Mouse (Mus musculus) hindbrain, embryonic 16.5 days (tissue): ENCODE data around the gene Adam33. TPM values are rescaled to one million over a fixed set of nuclear protein-coding genes. Genes with fewer than 3 reads are reported as not detected.

Source experiments
- ATAC-seq: fragments of 200-750 bp; cut with Nextera tagmentation; 2 replicates; pipeline ENCODE4 v1.8.0; 2017; ENCODE audit warnings: moderate TSS enrichment, moderate library complexity
- H3K27ac ChIP-seq: fragments of 300-500 bp; sonication (generic); 2 replicates; pipeline ENCODE4 v1.5.1; 2014; ENCODE audit warnings: low read depth, mild to moderate bottlenecking, control low read depth, low read length, moderate library complexity
- H3K27me3 ChIP-seq: fragments of 300-500 bp; sonication (generic); replicated peaks from 2 replicates; pipeline ENCODE4 v1.6.1; 2014; ENCODE audit warnings: low read length; ENCODE audit not compliant: control insufficient read depth, insufficient read depth
- H3K36me3 ChIP-seq: fragments of 300-500 bp; sonication (generic); 2 replicates; pipeline ENCODE4 v1.6.1; 2014; ENCODE audit warnings: mild to moderate bottlenecking, low read length, moderate library complexity, mixed read lengths; ENCODE audit not compliant: control insufficient read depth, insufficient read depth
- H3K4me1 ChIP-seq: fragments of 300-500 bp; sonication (generic); 2 replicates; pipeline ENCODE4 v1.6.1; 2014; ENCODE audit warnings: low read depth, low read length; ENCODE audit not compliant: control insufficient read depth, insufficient read depth
- H3K4me2 ChIP-seq: fragments of 300-500 bp; sonication (generic); 2 replicates; pipeline ENCODE4 v1.6.1; 2014; ENCODE audit warnings: mild to moderate bottlenecking, low read length, control low read depth, moderate library complexity
- H3K4me3 ChIP-seq: fragments of 300-500 bp; sonication (generic); 2 replicates; pipeline ENCODE4 v1.5.1; 2014; ENCODE audit warnings: mild to moderate bottlenecking, low read length, control low read depth, moderate library complexity
- H3K9ac ChIP-seq: fragments of 300-500 bp; sonication (generic); 2 replicates; pipeline ENCODE4 v1.6.1; 2014; ENCODE audit warnings: low read depth, mild to moderate bottlenecking, control low read depth, low read length, moderate library complexity
- H3K9me3 ChIP-seq: fragments of 300-500 bp; sonication (generic); 2 replicates; pipeline ENCODE4 v1.6.1; 2014; ENCODE audit warnings: mild to moderate bottlenecking, low read length, moderate library complexity; ENCODE audit not compliant: control insufficient read depth
- WGBS: fragments of 180-500 bp; shearing (Covaris S2); extraction: QIAGEN DNeasy Blood & Tissue Kit; methylation state at CpG from one replicate; pipeline ENCODE4 v1.1.7; 2014; 5-methylcytosine and 5-hydroxymethylcytosine counted together
- polyA plus RNA-seq: library from polyadenylated mRNA; unstranded; fragments of >200 nt; fragmentation: Nextera tagmentation; extraction: Ambion mirVana; gene quantifications from 2 replicates; pipeline ENCODE4 v1.2.1, GENCODE M21; 2015

Gene Adam33
- polyA plus RNA-seq, 1 experiment from 2014 or later, result 1.6 TPM

GRCm38 (mm10) chr2:131061607-131062006 is 2.0 kb downstream of the Adam33 start:
- no peak overlapping the region for H3K9ac ChIP-seq
- no peak overlapping the region for H3K4me3 ChIP-seq
- H3K36me3 ChIP-seq, result no peaks in the 10 kb centered on the region
- no peak overlapping the region for H3K4me2 ChIP-seq
- peaks cover 7% of the 10 kb centered on the region for H3K27me3 ChIP-seq
- H3K4me1 ChIP-seq, result peaks cover 3% of the 10 kb centered on the region; the same call in 1 of the 2 replicates
- H3K9me3 ChIP-seq, result no peaks in the 10 kb centered on the region
- 70% methylated on average over 5 of the region's 5 CpGs for WGBS
- H3K27ac ChIP-seq, result no peak overlapping the region
- no peak for ATAC-seq

- H3K36me3 ChIP-seq, result no peaks in the 10 kb centered on the region
- ATAC-seq, result no peak
- peaks cover 6% of the 10 kb centered on the region for H3K4me1 ChIP-seq
- H3K27ac ChIP-seq, result no peak overlapping the region
- H3K9ac ChIP-seq, result no peak overlapping the region
- H3K27me3 ChIP-seq, result peaks cover 11% of the 10 kb centered on the region
- WGBS, result 61% methylated on average over 6 of the region's 6 CpGs
- H3K9me3 ChIP-seq, result no peaks in the 10 kb centered on the region
- no peak overlapping the region for H3K4me2 ChIP-seq
- no peak overlapping the region for H3K4me3 ChIP-seq
Measured at GRCm38 (mm10) chr2:131060784-131061183, 2.8 kb downstream of the Adam33 start.

GRCm38 (mm10) chr2:131059781-131060540 is 3.7 kb downstream of the Adam33 start:
- H3K4me2 ChIP-seq, result no peak overlapping the region
- no peaks in the 10 kb centered on the region for H3K36me3 ChIP-seq
- H3K4me3 ChIP-seq, result no peak overlapping the region
- ATAC-seq, result no peak
- 60% methylated on average over 9 of the region's 9 CpGs for WGBS
- peaks cover 10% of the 10 kb centered on the region for H3K4me1 ChIP-seq
- no peaks in the 10 kb centered on the region for H3K9me3 ChIP-seq
- H3K9ac ChIP-seq, result no peak overlapping the region
- peaks cover 19% of the 10 kb centered on the region for H3K27me3 ChIP-seq
- no peak overlapping the region for H3K27ac ChIP-seq

GRCm38 (mm10) chr2:131059377-131059776 is 4.2 kb downstream of the Adam33 start:
- WGBS, result 39% methylated on average over 1 of the region's 1 CpGs
- Histone ChIP-seq H3K4me3 (no peak overlapping the region), H3K36me3 (no peaks in the 10 kb centered on the region), H3K4me1 (peaks cover 10% of the 10 kb centered on the region), H3K4me2 (no peak overlapping the region), H3K9me3 (no peaks in the 10 kb centered on the region), H3K27ac (no peak overlapping the region), H3K9ac (no peak overlapping the region), H3K27me3 (peaks cover 23% of the 10 kb centered on the region)
- no peak for ATAC-seq

GRCm38 (mm10) chr2:131058672-131059071 is 4.9 kb downstream of the Adam33 start:
- Histone ChIP-seq H3K9me3 (no peaks in the 10 kb centered on the region), H3K4me3 (no peak overlapping the region), H3K4me2 (no peak overlapping the region), H3K27me3 (peaks cover 27% of the 10 kb centered on the region), H3K27ac (no peak overlapping the region), H3K4me1 (peaks cover 16% of the 10 kb centered on the region), H3K9ac (no peak overlapping the region), H3K36me3 (no peaks in the 10 kb centered on the region)
- ATAC-seq, result no peak
- 92% methylated on average over 8 of the region's 8 CpGs for WGBS

GRCm38 (mm10) chr2:131056191-131056590 is 7.4 kb downstream of the Adam33 start:
- H3K27ac ChIP-seq, result no peak overlapping the region
- H3K4me2 ChIP-seq, result peak overlapping the region; percentile 28
- H3K4me1 ChIP-seq, result peaks cover 15% of the 10 kb centered on the region
- peak overlapping the region; percentile 15; the same call in 1 of the 2 replicates for H3K9ac ChIP-seq
- H3K4me3 ChIP-seq, result no peak overlapping the region
- peaks cover 39% of the 10 kb centered on the region for H3K27me3 ChIP-seq
- 4% methylated on average over 10 of the region's 10 CpGs for WGBS
- peak; percentile 40; the same call in 1 of the 2 replicates for ATAC-seq
- H3K36me3 ChIP-seq, result no peaks in the 10 kb centered on the region
- H3K9me3 ChIP-seq, result no peaks in the 10 kb centered on the region

- H3K36me3 ChIP-seq, result no peaks in the 10 kb centered on the region
- H3K27me3 ChIP-seq, result peaks cover 40% of the 10 kb centered on the region
- peak overlapping the region; percentile 15; the same call in 1 of the 2 replicates for H3K9ac ChIP-seq
- 0 out of 2 replicates have a peak, but pooled peaks have one; percentile 17 for ATAC-seq
- peaks cover 15% of the 10 kb centered on the region for H3K4me1 ChIP-seq
- H3K9me3 ChIP-seq, result no peaks in the 10 kb centered on the region
- no peak overlapping the region for H3K27ac ChIP-seq
- H3K4me3 ChIP-seq, result no peak overlapping the region
- 8% methylated on average over 10 of the region's 10 CpGs for WGBS
- H3K4me2 ChIP-seq, result peak overlapping the region; percentile 6; the same call in 1 of the 2 replicates
Measured at GRCm38 (mm10) chr2:131055631-131056030, 8.0 kb downstream of the Adam33 start.

- H3K9me3 ChIP-seq, result no peaks in the 10 kb centered on the region
- ATAC-seq, result 0 out of 2 replicates have a peak, but pooled peaks have one; percentile 12
- WGBS, result 2% methylated on average over 21 of the region's 21 CpGs
- peak overlapping the region; percentile 28; the same call in 1 of the 2 replicates for H3K9ac ChIP-seq
- H3K4me3 ChIP-seq, result peak overlapping the region; percentile 33
- peaks cover 40% of the 10 kb centered on the region for H3K27me3 ChIP-seq
- peaks cover 15% of the 10 kb centered on the region for H3K4me1 ChIP-seq
- no peak overlapping the region for H3K27ac ChIP-seq
- peak overlapping the region; percentile 56 for H3K4me2 ChIP-seq
- H3K36me3 ChIP-seq, result no peaks in the 10 kb centered on the region
Measured at GRCm38 (mm10) chr2:131054646-131055264, 8.9 kb downstream of the Adam33 start.
